Mouse (Mus musculus): ENCODE data around the gene Kif5a. TPM values are rescaled to one million over a fixed set of nuclear protein-coding genes. Genes with fewer than 3 reads are reported as not detected.

The Kif5a gene
- polyA plus RNA-seq, 1 experiment from 2014 or later = 14.6 TPM

DNA sequence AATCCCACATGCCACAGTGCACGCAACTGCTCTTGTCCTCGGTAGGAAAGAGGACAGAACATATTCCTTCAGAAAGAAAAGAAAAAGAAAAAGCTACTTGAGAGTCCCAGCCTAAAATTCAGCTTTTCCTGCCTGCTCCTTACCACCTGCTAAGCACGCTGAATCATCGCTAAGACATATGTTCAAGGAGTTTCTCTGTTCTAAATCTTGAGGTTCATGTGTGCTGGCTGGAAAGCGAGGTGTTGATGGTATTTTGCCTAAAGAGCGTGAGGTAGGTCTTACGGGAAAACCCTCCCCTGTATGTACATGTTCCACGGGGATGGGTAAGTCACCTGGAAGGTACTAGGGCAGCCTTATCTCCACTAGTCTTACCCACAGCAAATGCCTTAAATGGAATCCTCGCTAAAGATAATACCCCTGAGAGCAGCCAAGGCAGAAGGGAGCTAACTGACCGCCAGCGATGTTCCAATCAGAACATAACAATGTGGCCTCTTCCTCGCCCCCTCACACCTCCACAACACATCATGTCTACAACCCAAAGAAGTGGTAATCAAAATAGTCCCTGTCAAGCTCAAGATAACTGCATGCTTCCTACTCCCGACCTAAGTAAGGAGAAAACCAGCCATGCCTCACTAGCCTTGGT is 53.1 kb downstream of the Kif5a start:
- peak overlapping the region; percentile 69 for H3K4me2 ChIP-seq (ENCODE audit: low read depth, low read length)
- WGBS = 84% methylated on average over 13 of the region's 13 CpGs
- peak overlapping the region; percentile 71; the same call in 1 of the 2 replicates for H3K4me3 ChIP-seq (ENCODE audit: low read depth, low read length)
- peaks cover 31% of the 10 kb centered on the region for H3K36me3 ChIP-seq (ENCODE audit: control insufficient read depth, insufficient read depth, low read length)
- no peak for DNase-seq (ENCODE audit: low spot score)
- H3K27me3 ChIP-seq (replicated peaks; ENCODE audit: control insufficient read depth, insufficient read depth, low read length) = no peaks in the 10 kb centered on the region
- peaks cover 8% of the 10 kb centered on the region for H3K4me1 ChIP-seq (ENCODE audit: control insufficient read depth, insufficient read depth, low read length)
- ATAC-seq (ENCODE audit: low read depth) = no peak
- H3K9me3 ChIP-seq (ENCODE audit: control insufficient read depth, low read length) = no peaks in the 10 kb centered on the region
- no peak overlapping the region for H3K27ac ChIP-seq (replicated peaks; ENCODE audit: low read depth, low read length)
- H3K9ac ChIP-seq (ENCODE audit: low read depth, low read length) = peak overlapping the region; percentile 73; the same call in 1 of the 2 replicates

GRCm38 (mm10) chr10:127208921-127209320 is 54.2 kb downstream of the Kif5a start:
- no peaks in the 10 kb centered on the region for H3K27me3 ChIP-seq (replicated peaks; ENCODE audit: control insufficient read depth, insufficient read depth, low read length)
- no peak overlapping the region for H3K9ac ChIP-seq (ENCODE audit: low read depth, low read length)
- DNase-seq (ENCODE audit: low spot score) (no peak), ATAC-seq (ENCODE audit: low read depth) (no peak)
- peaks cover 8% of the 10 kb centered on the region for H3K4me1 ChIP-seq (ENCODE audit: control insufficient read depth, insufficient read depth, low read length)
- no peaks in the 10 kb centered on the region for H3K9me3 ChIP-seq (ENCODE audit: control insufficient read depth, low read length)
- H3K36me3 ChIP-seq (ENCODE audit: control insufficient read depth, insufficient read depth, low read length) = peaks cover 40% of the 10 kb centered on the region
- no peak overlapping the region for H3K4me2 ChIP-seq (ENCODE audit: low read depth, low read length)
- no peak overlapping the region for H3K4me3 ChIP-seq (ENCODE audit: low read depth, low read length)
- H3K27ac ChIP-seq (replicated peaks; ENCODE audit: low read depth, low read length) = no peak overlapping the region
- WGBS = 82% methylated on average over 4 of the region's 4 CpGs

DNA sequence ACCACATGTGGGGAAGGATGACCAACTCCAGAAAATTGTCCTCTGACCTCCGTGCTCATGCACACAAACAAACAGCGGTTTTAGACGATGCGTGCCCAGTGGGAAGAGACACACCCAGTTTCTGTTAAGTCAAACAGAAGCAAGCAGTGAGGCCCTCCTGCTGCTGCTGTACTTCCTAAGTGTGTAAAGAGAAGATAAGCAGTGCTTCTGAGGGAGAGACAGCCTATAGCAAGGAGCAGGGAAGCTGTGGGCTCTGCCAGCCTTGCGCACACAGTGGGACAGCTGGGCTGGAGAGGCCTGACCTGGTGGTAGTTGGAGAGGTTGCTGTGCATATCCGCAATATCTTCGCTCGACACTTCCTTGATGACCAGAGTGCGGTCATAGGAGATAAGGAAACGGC is 57.8 kb downstream of the Kif5a start:
- no peak for ATAC-seq (ENCODE audit: low read depth)
- peaks cover 2% of the 10 kb centered on the region for H3K4me1 ChIP-seq (ENCODE audit: control insufficient read depth, insufficient read depth, low read length)
- no peak for DNase-seq (ENCODE audit: low spot score)
- H3K9me3 ChIP-seq (ENCODE audit: control insufficient read depth, low read length) = no peaks in the 10 kb centered on the region
- H3K27me3 ChIP-seq (replicated peaks; ENCODE audit: control insufficient read depth, insufficient read depth, low read length) = no peaks in the 10 kb centered on the region
- no peak overlapping the region for H3K4me2 ChIP-seq (ENCODE audit: low read depth, low read length)
- H3K4me3 ChIP-seq (ENCODE audit: low read depth, low read length) = no peak overlapping the region
- H3K36me3 ChIP-seq (ENCODE audit: control insufficient read depth, insufficient read depth, low read length) = peaks cover 64% of the 10 kb centered on the region
- no peak overlapping the region for H3K9ac ChIP-seq (ENCODE audit: low read depth, low read length)
- 87% methylated on average over 10 of the region's 10 CpGs for WGBS
- no peak overlapping the region for H3K27ac ChIP-seq (replicated peaks; ENCODE audit: low read depth, low read length)

GRCm38 (mm10) chr10:127204589-127204988 is 58.6 kb downstream of the Kif5a start:
- no peaks in the 10 kb centered on the region for H3K4me1 ChIP-seq (ENCODE audit: control insufficient read depth, insufficient read depth, low read length)
- DNase-seq (ENCODE audit: low spot score) (no peak), ATAC-seq (ENCODE audit: low read depth) (no peak)
- no peak overlapping the region for H3K4me2 ChIP-seq (ENCODE audit: low read depth, low read length)
- no peaks in the 10 kb centered on the region for H3K9me3 ChIP-seq (ENCODE audit: control insufficient read depth, low read length)
- no peak overlapping the region for H3K4me3 ChIP-seq (ENCODE audit: low read depth, low read length)
- WGBS = 95% methylated on average over 5 of the region's 5 CpGs
- H3K9ac ChIP-seq (ENCODE audit: low read depth, low read length) = no peak overlapping the region
- peaks cover 64% of the 10 kb centered on the region for H3K36me3 ChIP-seq (ENCODE audit: control insufficient read depth, insufficient read depth, low read length)
- H3K27ac ChIP-seq (replicated peaks; ENCODE audit: low read depth, low read length) = no peak overlapping the region
- no peaks in the 10 kb centered on the region for H3K27me3 ChIP-seq (replicated peaks; ENCODE audit: control insufficient read depth, insufficient read depth, low read length)

GRCm38 (mm10) chr10:127203106-127203505 is 60.0 kb downstream of the Kif5a start:
- WGBS = 84% methylated on average over 3 of the region's 3 CpGs
- DNase-seq (ENCODE audit: low spot score) (no peak), ATAC-seq (ENCODE audit: low read depth) (no peak)
- Histone ChIP-seq H3K4me2 (ENCODE audit: low read depth, low read length) (no peak overlapping the region), H3K9me3 (ENCODE audit: control insufficient read depth, low read length) (no peaks in the 10 kb centered on the region), H3K27ac (replicated peaks; ENCODE audit: low read depth, low read length) (no peak overlapping the region), H3K36me3 (ENCODE audit: control insufficient read depth, insufficient read depth, low read length) (peaks cover 76% of the 10 kb centered on the region), H3K4me3 (ENCODE audit: low read depth, low read length) (no peak overlapping the region), H3K4me1 (ENCODE audit: control insufficient read depth, insufficient read depth, low read length) (no peaks in the 10 kb centered on the region), H3K9ac (ENCODE audit: low read depth, low read length) (no peak overlapping the region), H3K27me3 (replicated peaks; ENCODE audit: control insufficient read depth, insufficient read depth, low read length) (no peaks in the 10 kb centered on the region)

DNA sequence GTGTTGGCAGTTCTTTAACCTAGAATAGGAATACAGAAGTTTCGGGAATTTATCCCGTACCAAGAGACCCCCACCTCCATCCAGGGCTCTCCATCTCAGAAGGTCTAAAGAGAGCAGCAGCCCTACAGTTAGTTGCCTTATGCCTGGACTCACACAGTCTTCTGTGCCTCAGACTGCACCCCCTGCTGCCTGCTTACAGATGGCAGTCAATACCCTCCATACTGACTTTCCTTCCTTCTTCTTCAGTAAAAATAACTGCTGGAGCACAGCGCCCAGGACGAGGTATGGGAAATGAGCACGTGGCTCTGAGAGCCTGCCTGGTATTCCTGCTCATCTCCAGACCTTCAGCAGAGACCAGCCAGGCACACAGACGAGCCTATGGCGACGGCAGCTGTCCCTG is 62.9 kb downstream of the Kif5a start:
- H3K9ac ChIP-seq (ENCODE audit: low read depth, low read length) = no peak overlapping the region

DNA sequence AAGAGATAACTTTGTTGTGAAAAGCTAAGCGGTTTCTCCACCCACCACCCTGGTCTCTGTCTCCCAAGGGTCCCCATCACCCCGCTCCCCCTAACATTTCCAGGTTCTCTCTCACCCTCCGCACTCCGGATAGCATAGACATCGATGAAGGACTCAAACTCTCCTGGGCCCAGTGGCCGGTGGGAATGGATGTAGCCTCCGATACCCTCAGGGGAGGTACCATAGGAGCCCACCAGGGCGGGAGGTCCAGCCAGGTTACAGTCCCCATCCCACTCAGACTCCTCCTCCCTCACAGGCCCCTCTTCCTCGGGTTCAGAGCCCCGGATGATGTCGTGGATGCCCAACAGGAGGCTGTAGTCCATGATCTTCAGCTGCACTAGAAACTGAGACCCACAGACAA is 63.7 kb downstream of the Kif5a start:
- ATAC-seq (ENCODE audit: low read depth) (no peak), DNase-seq (ENCODE audit: low spot score) (no peak)
- Histone ChIP-seq H3K4me1 (ENCODE audit: control insufficient read depth, insufficient read depth, low read length) (peaks cover 10% of the 10 kb centered on the region), H3K27ac (replicated peaks; ENCODE audit: low read depth, low read length) (no peak overlapping the region), H3K9me3 (ENCODE audit: control insufficient read depth, low read length) (no peaks in the 10 kb centered on the region), H3K27me3 (replicated peaks; ENCODE audit: control insufficient read depth, insufficient read depth, low read length) (no peaks in the 10 kb centered on the region), H3K36me3 (ENCODE audit: control insufficient read depth, insufficient read depth, low read length) (peaks cover 48% of the 10 kb centered on the region), H3K4me3 (ENCODE audit: low read depth, low read length) (no peak overlapping the region), H3K4me2 (ENCODE audit: low read depth, low read length) (no peak overlapping the region), H3K9ac (ENCODE audit: low read depth, low read length) (no peak overlapping the region)
- WGBS = 85% methylated on average over 11 of the region's 11 CpGs

More for the DNA sequence above, 62.9 kb downstream of the Kif5a start:
- Histone ChIP-seq H3K9me3 (ENCODE audit: control insufficient read depth, low read length) (no peaks in the 10 kb centered on the region), H3K4me3 (ENCODE audit: low read depth, low read length) (no peak overlapping the region), H3K4me2 (ENCODE audit: low read depth, low read length) (no peak overlapping the region), H3K27me3 (replicated peaks; ENCODE audit: control insufficient read depth, insufficient read depth, low read length) (no peaks in the 10 kb centered on the region), H3K27ac (replicated peaks; ENCODE audit: low read depth, low read length) (no peak overlapping the region), H3K4me1 (ENCODE audit: control insufficient read depth, insufficient read depth, low read length) (peaks cover 8% of the 10 kb centered on the region), H3K36me3 (ENCODE audit: control insufficient read depth, insufficient read depth, low read length) (peaks cover 55% of the 10 kb centered on the region)
- no peak for ATAC-seq (ENCODE audit: low read depth)
- no peak for DNase-seq (ENCODE audit: low spot score)
- WGBS = 78% methylated on average over 8 of the region's 8 CpGs

DNA sequence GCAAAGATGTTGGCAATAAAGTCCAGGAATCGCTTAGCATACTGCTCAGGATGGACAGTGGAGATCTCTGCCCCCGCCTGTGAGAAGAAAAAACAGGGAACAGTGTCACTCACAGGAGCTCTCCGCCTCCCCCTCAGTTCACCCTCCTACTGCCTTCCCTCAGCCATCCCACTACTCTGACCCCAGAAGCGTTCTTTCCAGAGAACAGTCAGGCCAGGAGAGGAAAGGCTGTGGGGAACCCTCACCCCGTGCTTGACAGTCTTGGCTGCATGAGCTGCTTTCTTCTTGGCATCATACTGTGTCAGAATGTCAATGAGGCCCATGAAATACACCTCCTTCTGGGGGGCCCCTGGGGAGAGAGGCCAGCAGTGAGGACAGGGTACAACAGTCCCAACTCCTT is 64.1 kb downstream of the Kif5a start:
- no peak for DNase-seq (ENCODE audit: low spot score)
- peaks cover 14% of the 10 kb centered on the region for H3K4me1 ChIP-seq (ENCODE audit: control insufficient read depth, insufficient read depth, low read length)
- no peak overlapping the region for H3K4me3 ChIP-seq (ENCODE audit: low read depth, low read length)
- no peak for ATAC-seq (ENCODE audit: low read depth)
- H3K27ac ChIP-seq (replicated peaks; ENCODE audit: low read depth, low read length) = no peak overlapping the region
- H3K27me3 ChIP-seq (replicated peaks; ENCODE audit: control insufficient read depth, insufficient read depth, low read length) = no peaks in the 10 kb centered on the region
- no peak overlapping the region for H3K4me2 ChIP-seq (ENCODE audit: low read depth, low read length)
- no peak overlapping the region for H3K9ac ChIP-seq (ENCODE audit: low read depth, low read length)
- H3K36me3 ChIP-seq (ENCODE audit: control insufficient read depth, insufficient read depth, low read length) = peaks cover 45% of the 10 kb centered on the region
- H3K9me3 ChIP-seq (ENCODE audit: control insufficient read depth, low read length) = no peaks in the 10 kb centered on the region
- 79% methylated on average over 5 of the region's 5 CpGs for WGBS

DNA sequence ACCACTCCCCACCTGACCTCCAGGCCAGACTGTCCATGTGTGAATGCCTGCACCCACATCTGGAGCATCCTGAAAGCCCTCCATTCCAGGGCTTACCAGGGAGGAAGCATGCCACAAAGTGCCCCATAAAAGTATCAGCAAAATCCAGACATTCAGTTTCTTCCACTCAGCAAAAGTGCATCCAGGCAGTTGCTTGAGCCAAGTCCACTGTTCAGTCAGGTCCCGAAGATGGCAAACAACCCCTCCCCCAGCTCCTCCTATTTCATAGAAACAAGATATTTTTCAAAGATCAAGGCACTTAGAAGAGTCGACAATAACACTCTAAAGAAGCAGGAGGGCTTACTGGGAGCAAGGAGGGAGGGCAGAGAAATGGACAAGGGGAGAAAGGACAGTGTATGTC is 64.7 kb downstream of the Kif5a start:
- Histone ChIP-seq H3K27ac (replicated peaks; ENCODE audit: low read depth, low read length) (no peak overlapping the region), H3K27me3 (replicated peaks; ENCODE audit: control insufficient read depth, insufficient read depth, low read length) (no peaks in the 10 kb centered on the region), H3K36me3 (ENCODE audit: control insufficient read depth, insufficient read depth, low read length) (peaks cover 40% of the 10 kb centered on the region; the same call in 1 of the 2 replicates), H3K9me3 (ENCODE audit: control insufficient read depth, low read length) (no peaks in the 10 kb centered on the region), H3K9ac (ENCODE audit: low read depth, low read length) (no peak overlapping the region), H3K4me1 (ENCODE audit: control insufficient read depth, insufficient read depth, low read length) (peaks cover 14% of the 10 kb centered on the region), H3K4me3 (ENCODE audit: low read depth, low read length) (no peak overlapping the region), H3K4me2 (ENCODE audit: low read depth, low read length) (no peak overlapping the region)
- 55% methylated on average over 2 of the region's 2 CpGs for WGBS
- DNase-seq (ENCODE audit: low spot score) (no peak), ATAC-seq (ENCODE audit: low read depth) (no peak)

Data from embryonic facial prominence, embryonic 14.5 days (tissue).